Mouse (Mus musculus): Measurements from ENCODE around the gene Olfr896-ps1.

Olfr896-ps1 gene

DNA sequence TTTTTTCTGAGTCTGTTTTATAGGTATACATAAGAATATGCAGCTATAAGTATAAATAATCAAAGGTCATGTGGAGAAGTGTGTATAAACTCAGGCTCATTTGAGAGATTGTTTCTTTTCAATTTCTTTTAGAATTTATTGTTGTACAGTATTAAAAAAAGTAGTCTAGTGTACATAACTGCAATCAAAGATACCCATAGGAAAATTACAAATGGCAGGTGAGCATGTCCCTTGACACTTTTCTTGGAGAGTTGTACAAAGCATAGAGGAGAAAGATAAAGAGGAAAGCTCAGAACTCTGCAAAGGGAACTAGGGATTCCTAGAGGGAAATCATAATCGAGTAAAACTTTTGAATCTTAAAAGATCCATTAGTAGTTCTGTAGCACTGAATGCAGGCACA lies at the start of gene Olfr896-ps1:
Gene Olfr896-ps1, plus strand, starts transcription at position 301 of the 400 bp plus-strand sequence.
- CTCF ChIA-PET = no interaction called here

DNA sequence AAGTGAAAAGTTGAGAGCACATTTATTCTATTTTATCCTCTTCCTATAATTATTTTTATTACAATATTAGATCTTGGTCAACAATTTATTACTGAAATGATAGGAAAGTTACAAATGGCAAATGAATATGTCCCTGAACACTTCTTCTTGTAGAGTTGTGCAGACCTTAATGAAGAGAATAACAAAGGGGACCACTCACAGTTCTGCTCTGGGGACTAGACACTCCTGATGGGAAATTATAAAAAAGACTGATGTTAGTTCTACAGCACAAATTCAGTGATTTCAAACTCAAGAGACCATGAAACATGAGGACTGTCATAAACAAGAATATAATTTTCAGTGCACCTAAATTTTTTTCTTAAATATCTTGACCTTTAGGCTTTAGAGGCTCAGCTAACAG lies 38.4 kb upstream of the Olfr896-ps1 start, which contains the start of gene Olfr143:
Gene Olfr143, plus strand, starts transcription at position 301 of the 400 bp plus-strand sequence.
- CTCF ChIA-PET = no interaction called here

DNA sequence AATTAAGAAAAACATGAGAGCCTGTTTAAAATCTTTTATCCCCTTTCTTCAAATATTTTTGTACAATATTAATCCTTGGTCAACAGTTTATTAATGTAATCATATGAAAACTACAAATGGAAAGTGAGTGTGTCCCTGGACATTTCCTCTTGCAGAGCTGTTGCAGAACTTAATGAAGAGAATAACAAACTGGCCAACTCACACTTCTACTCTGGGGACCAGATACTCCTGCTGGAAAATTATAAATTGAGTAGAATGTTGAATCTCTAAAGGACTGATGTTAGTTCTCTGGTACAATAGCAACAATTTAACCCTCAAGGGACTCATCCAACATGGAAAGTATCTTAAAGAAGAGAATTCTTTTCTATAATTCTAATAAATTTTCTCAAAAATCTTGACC lies 23.4 kb upstream of the Olfr896-ps1 start, which contains the start of gene Olfr895:
Gene Olfr895, plus strand, starts transcription at position 301 of the 400 bp plus-strand sequence.
- CTCF ChIA-PET = no interaction called here

DNA sequence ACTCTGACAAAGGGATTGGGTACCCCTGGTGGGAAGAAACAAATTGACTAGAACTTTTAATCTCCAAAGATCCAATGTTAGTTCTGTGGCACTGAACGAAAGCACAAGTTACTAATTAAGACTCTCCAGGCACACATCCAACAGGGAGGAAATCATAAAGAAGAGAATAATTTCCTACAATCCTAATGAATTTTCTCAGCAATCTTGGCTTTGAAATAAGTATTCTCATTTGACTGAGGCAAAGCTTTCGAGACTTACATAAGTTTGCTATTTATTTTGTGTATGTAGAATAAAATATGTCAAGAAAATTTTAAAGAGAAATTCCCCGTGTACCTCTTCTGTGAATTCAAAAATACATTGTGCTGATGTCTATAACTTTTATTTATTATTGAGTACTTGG lies 37.9 kb downstream of the Olfr896-ps1 start, which contains the start of gene Olfr25:
Gene Olfr25, plus strand, starts transcription at position 301 of the 400 bp plus-strand sequence.
- CTCF ChIA-PET = no interaction called here
